Mouse (Mus musculus): ENCODE measurements around the gene Nedd8. TPM values are rescaled to one million over a fixed set of nuclear protein-coding genes. Genes with fewer than 3 reads are reported as not detected.
A peak's percentile ranks its signal among the peaks of the same experiment; 100 is the strongest.

Nedd8 gene
- polyA plus RNA-seq, 1 experiment from 2014 or later, result 534 TPM

GRCm38 (mm10) chr14:55615876-55616275 is 56.0 kb downstream of the Nedd8 start:
- H3K9me3 ChIP-seq (ENCODE audit: control insufficient read depth, low read length), result no peaks in the 10 kb centered on the region
- H3K36me3 ChIP-seq (ENCODE audit: control insufficient read depth, insufficient read depth, low read length), result no peaks in the 10 kb centered on the region
- DNase-seq (ENCODE audit: low spot score), result no peak
- no peak overlapping the region for H3K4me2 ChIP-seq (ENCODE audit: low read depth, low read length)
- peaks cover 4% of the 10 kb centered on the region; the same call in 1 of the 2 replicates for H3K4me1 ChIP-seq (ENCODE audit: control insufficient read depth, insufficient read depth, low read length)
- 39% methylated on average over 2 of the region's 2 CpGs for WGBS
- H3K27me3 ChIP-seq (replicated peaks; ENCODE audit: control insufficient read depth, insufficient read depth, low read length), result no peaks in the 10 kb centered on the region
- ATAC-seq (ENCODE audit: low read depth), result no peak
- H3K4me3 ChIP-seq (ENCODE audit: low read depth, low read length), result no peak overlapping the region
- no peak overlapping the region for H3K9ac ChIP-seq (ENCODE audit: low read depth, low read length)
- no peak overlapping the region for H3K27ac ChIP-seq (replicated peaks; ENCODE audit: low read depth, low read length)

GRCm38 (mm10) chr14:55614565-55615178 is 57.3 kb downstream of the Nedd8 start:
- no peak overlapping the region for H3K27ac ChIP-seq (replicated peaks; ENCODE audit: low read depth, low read length)
- no peak overlapping the region for H3K4me3 ChIP-seq (ENCODE audit: low read depth, low read length)
- DNase-seq (ENCODE audit: low spot score), result no peak
- H3K4me2 ChIP-seq (ENCODE audit: low read depth, low read length), result no peak overlapping the region
- no peaks in the 10 kb centered on the region for H3K27me3 ChIP-seq (replicated peaks; ENCODE audit: control insufficient read depth, insufficient read depth, low read length)
- WGBS, result 73% methylated on average over 7 of the region's 7 CpGs
- 0 out of 2 replicates have a peak, but pooled peaks cover 5% of the 10 kb centered on the region for H3K36me3 ChIP-seq (ENCODE audit: control insufficient read depth, insufficient read depth, low read length)
- ATAC-seq (ENCODE audit: low read depth), result no peak
- no peaks in the 10 kb centered on the region for H3K9me3 ChIP-seq (ENCODE audit: control insufficient read depth, low read length)
- peaks cover 4% of the 10 kb centered on the region; the same call in 1 of the 2 replicates for H3K4me1 ChIP-seq (ENCODE audit: control insufficient read depth, insufficient read depth, low read length)
- H3K9ac ChIP-seq (ENCODE audit: low read depth, low read length), result no peak overlapping the region

GRCm38 (mm10) chr14:55613346-55613745 is 58.6 kb downstream of the Nedd8 start:
- Histone ChIP-seq H3K4me3 (ENCODE audit: low read depth, low read length) (no peak overlapping the region), H3K27ac (replicated peaks; ENCODE audit: low read depth, low read length) (no peak overlapping the region), H3K27me3 (replicated peaks; ENCODE audit: control insufficient read depth, insufficient read depth, low read length) (no peaks in the 10 kb centered on the region), H3K9me3 (ENCODE audit: control insufficient read depth, low read length) (no peaks in the 10 kb centered on the region), H3K4me2 (ENCODE audit: low read depth, low read length) (no peak overlapping the region), H3K4me1 (ENCODE audit: control insufficient read depth, insufficient read depth, low read length) (no peaks in the 10 kb centered on the region), H3K36me3 (ENCODE audit: control insufficient read depth, insufficient read depth, low read length) (peaks cover 18% of the 10 kb centered on the region), H3K9ac (ENCODE audit: low read depth, low read length) (no peak overlapping the region)
- DNase-seq (ENCODE audit: low spot score) (peak; percentile 8), ATAC-seq (ENCODE audit: low read depth) (no peak)
- WGBS, result 63% methylated on average over 6 of the region's 6 CpGs

Other genes with a start within 250 kb of the Nedd8 start
- 46.9 and 47.4 TPM in 2 replicates for gene Dhrs4, start 193.4 kb downstream of the Nedd8 start, polyA plus RNA-seq (2014; fragmentation: Nextera tagmentation; extraction: Ambion mirVana)
- gene Carmil3, start 181.5 kb downstream of the Nedd8 start, polyA plus RNA-seq (2014; fragmentation: Nextera tagmentation; extraction: Ambion mirVana), result 3.4 and 3.9 TPM in 2 replicates
- gene Cpne6, start 161.7 kb downstream of the Nedd8 start, polyA plus RNA-seq (2014; fragmentation: Nextera tagmentation; extraction: Ambion mirVana), result 3.7 and 5.2 TPM in 2 replicates
- not detected in 2 replicates for gene Nrl, start 147.1 kb downstream of the Nedd8 start, polyA plus RNA-seq (2014; fragmentation: Nextera tagmentation; extraction: Ambion mirVana)
- gene Pck2, start 131.9 kb downstream of the Nedd8 start, polyA plus RNA-seq (2014; fragmentation: Nextera tagmentation; extraction: Ambion mirVana), result 28.1 and 32.7 TPM in 2 replicates
- 55.1 and 57.7 TPM in 2 replicates for gene Dcaf11, start 112.1 kb downstream of the Nedd8 start, polyA plus RNA-seq (2014; fragmentation: Nextera tagmentation; extraction: Ambion mirVana)
- 1.1 and 1.2 TPM in 2 replicates for gene A730061H03Rik, start 111.7 kb downstream of the Nedd8 start, polyA plus RNA-seq (2014; fragmentation: Nextera tagmentation; extraction: Ambion mirVana)
- 36.5 and 46.9 TPM in 2 replicates for gene Fitm1, start 96.5 kb downstream of the Nedd8 start, polyA plus RNA-seq (2014; fragmentation: Nextera tagmentation; extraction: Ambion mirVana)
- 119 and 123 TPM in 2 replicates for gene Psme1, start 94.0 kb downstream of the Nedd8 start, polyA plus RNA-seq (2014; fragmentation: Nextera tagmentation; extraction: Ambion mirVana)
- gene Emc9, start 86.8 kb downstream of the Nedd8 start, polyA plus RNA-seq (2014; fragmentation: Nextera tagmentation; extraction: Ambion mirVana), result 9.9 and 12.6 TPM in 2 replicates
- gene Psme2, start 81.0 kb downstream of the Nedd8 start, polyA plus RNA-seq (2014; fragmentation: Nextera tagmentation; extraction: Ambion mirVana), result 249 TPM in 2 replicates
- gene Rnf31, start 80.4 kb downstream of the Nedd8 start, polyA plus RNA-seq (2014; fragmentation: Nextera tagmentation; extraction: Ambion mirVana), result 11.7 and 13.7 TPM in 2 replicates
- 10.8 and 12.1 TPM in 2 replicates for gene Irf9, start 68.6 kb downstream of the Nedd8 start, polyA plus RNA-seq (2014; fragmentation: Nextera tagmentation; extraction: Ambion mirVana)
- gene Rec8, start 54.1 kb downstream of the Nedd8 start, polyA plus RNA-seq (2014; fragmentation: Nextera tagmentation; extraction: Ambion mirVana), result 2.0 and 2.3 TPM in 2 replicates
- gene Ipo4, start 36.2 kb downstream of the Nedd8 start, polyA plus RNA-seq (2014; fragmentation: Nextera tagmentation; extraction: Ambion mirVana), result 127 and 134 TPM in 2 replicates
- 0.79 and 2.8 TPM in 2 replicates for gene Gm49378, start 34.2 kb downstream of the Nedd8 start, polyA plus RNA-seq (2014; fragmentation: Nextera tagmentation; extraction: Ambion mirVana)
- gene Tm9sf1, start 28.3 kb downstream of the Nedd8 start, polyA plus RNA-seq (2014; fragmentation: Nextera tagmentation; extraction: Ambion mirVana), result 106 and 108 TPM in 2 replicates
- gene Tssk4, start 21.9 kb downstream of the Nedd8 start, polyA plus RNA-seq (2014; fragmentation: Nextera tagmentation; extraction: Ambion mirVana), result 0.97 and 1.0 TPM in 2 replicates
- 42.6 and 48.3 TPM in 2 replicates for gene Mdp1, start 11.6 kb downstream of the Nedd8 start, polyA plus RNA-seq (2014; fragmentation: Nextera tagmentation; extraction: Ambion mirVana)
- gene Gmpr2, start 183 bp downstream of the Nedd8 start, polyA plus RNA-seq (2014; fragmentation: Nextera tagmentation; extraction: Ambion mirVana), result 49.6 and 54.8 TPM in 2 replicates
- gene Tinf2, start 9.7 kb upstream of the Nedd8 start, polyA plus RNA-seq (2014; fragmentation: Nextera tagmentation; extraction: Ambion mirVana), result 32.2 and 36.2 TPM in 2 replicates
- 7.1 and 8.0 TPM in 2 replicates for gene Tgm1, start 41.8 kb upstream of the Nedd8 start, polyA plus RNA-seq (2014; fragmentation: Nextera tagmentation; extraction: Ambion mirVana)
- 20.7 and 20.9 TPM in 2 replicates for gene Rabggta, start 50.1 kb upstream of the Nedd8 start, polyA plus RNA-seq (2014; fragmentation: Nextera tagmentation; extraction: Ambion mirVana)
- 76.5 and 83.8 TPM in 2 replicates for gene Dhrs1, start 73.6 kb upstream of the Nedd8 start, polyA plus RNA-seq (2014; fragmentation: Nextera tagmentation; extraction: Ambion mirVana)
- gene Nop9, start 73.6 kb upstream of the Nedd8 start, polyA plus RNA-seq (2014; fragmentation: Nextera tagmentation; extraction: Ambion mirVana), result 32.6 and 36.9 TPM in 2 replicates
- gene Cideb, start 86.3 kb upstream of the Nedd8 start, polyA plus RNA-seq (2014; fragmentation: Nextera tagmentation; extraction: Ambion mirVana), result 0.33 and 0.59 TPM in 2 replicates
- gene Ltb4r2, start 89.3 kb upstream of the Nedd8 start, polyA plus RNA-seq (2014; fragmentation: Nextera tagmentation; extraction: Ambion mirVana), result 0.47 and 0.51 TPM in 2 replicates
- 0.24 and 0.56 TPM in 2 replicates for gene Ltb4r1, start 93.8 kb upstream of the Nedd8 start, polyA plus RNA-seq (2014; fragmentation: Nextera tagmentation; extraction: Ambion mirVana)
- 13.4 and 16.2 TPM in 2 replicates for gene Adcy4, start 112.0 kb upstream of the Nedd8 start, polyA plus RNA-seq (2014; fragmentation: Nextera tagmentation; extraction: Ambion mirVana)
- 32.0 and 35.3 TPM in 2 replicates for gene Ripk3, start 116.7 kb upstream of the Nedd8 start, polyA plus RNA-seq (2014; fragmentation: Nextera tagmentation; extraction: Ambion mirVana)
- 56.5 and 74.7 TPM in 2 replicates for gene Nfatc4, start 151.0 kb upstream of the Nedd8 start, polyA plus RNA-seq (2014; fragmentation: Nextera tagmentation; extraction: Ambion mirVana)
- gene Nynrin, start 181.9 kb upstream of the Nedd8 start, polyA plus RNA-seq (2014; fragmentation: Nextera tagmentation; extraction: Ambion mirVana), result 15.6 and 19.5 TPM in 2 replicates
- 0.25 and 0.50 TPM in 2 replicates for gene Cbln3, start 212.3 kb upstream of the Nedd8 start, polyA plus RNA-seq (2014; fragmentation: Nextera tagmentation; extraction: Ambion mirVana)
- gene Khnyn, start 212.8 kb upstream of the Nedd8 start, polyA plus RNA-seq (2014; fragmentation: Nextera tagmentation; extraction: Ambion mirVana), result 9.1 and 9.7 TPM in 2 replicates
- gene Sdr39u1, start 228.2 kb upstream of the Nedd8 start, polyA plus RNA-seq (2014; fragmentation: Nextera tagmentation; extraction: Ambion mirVana), result 56.9 and 71.5 TPM in 2 replicates